Mouse (Mus musculus) testis, adult 2 months (tissue): ENCODE measurements at regions not wholly inside any gene's neighbourhood (a gene's known extent, or its start where the extent isn't known, plus 50 kb on each side); places are given as distances from the start of the nearest gene placed in this dataset.

Experiments used
- H3K27ac ChIP-seq: fragments of 200-500 bp; 2 replicates; pipeline ENCODE4 v1.5.1; 2012; ENCODE audit warnings: low read depth, low read length; ENCODE audit not compliant: control insufficient read depth, insufficient read depth
- H3K27me3 ChIP-seq: fragments of 200-500 bp; 2 replicates; pipeline ENCODE4 v1.6.1; 2012; ENCODE audit warnings: mild to moderate bottlenecking, low read length, moderate library complexity; ENCODE audit not compliant: control insufficient read depth, insufficient read depth
- H3K36me3 ChIP-seq: fragments of 200-500 bp; 2 replicates; pipeline ENCODE4 v1.6.1; 2012; ENCODE audit warnings: mild to moderate bottlenecking, low read length; ENCODE audit not compliant: control insufficient read depth, insufficient read depth
- H3K4me1 ChIP-seq: fragments of 200-500 bp; 2 replicates; pipeline ENCODE4 v1.6.1; 2012; ENCODE audit warnings: low read length; ENCODE audit not compliant: control insufficient read depth, insufficient read depth
- H3K4me3 ChIP-seq: fragments of 200-500 bp; 2 replicates; pipeline ENCODE4 v1.5.1; 2012; ENCODE audit warnings: low read depth, mild to moderate bottlenecking, low read length, moderate library complexity, mixed read lengths; ENCODE audit not compliant: control insufficient read depth
- CTCF ChIP-seq: fragments of 200-500 bp; IDR thresholded peaks from 2 replicates; pipeline ENCODE4 v1.5.1; 2012; ENCODE audit warnings: low read depth, mild to moderate bottlenecking, inconsistent platforms, low read length, moderate library complexity; ENCODE audit not compliant: control insufficient read depth, insufficient read depth, insufficient replicate concordance
- POLR2A ChIP-seq: fragments of 200-500 bp; IDR thresholded peaks from 2 replicates; pipeline ENCODE4 v1.6.1; 2012; ENCODE audit warnings: low read depth, mild to moderate bottlenecking, inconsistent platforms, low read length, moderate library complexity; ENCODE audit not compliant: control insufficient read depth

- Histone ChIP-seq H3K36me3 (no peaks in the 10 kb centered on the region), H3K4me3 (no peak overlapping the region), H3K4me1 (no peaks in the 10 kb centered on the region), H3K27ac (no peak overlapping the region), H3K27me3 (no peaks in the 10 kb centered on the region)
- TF ChIP-seq POLR2A (no peak), CTCF (no peak)
Observed at GRCm38 (mm10) chr10:56682901-56683300, 305.8 kb downstream of the Gja1 start.

- no peak overlapping the region for H3K27ac ChIP-seq
- no peak overlapping the region for H3K4me3 ChIP-seq
- TF ChIP-seq POLR2A (no peak), CTCF (no peak)
- H3K36me3 ChIP-seq = no peaks in the 10 kb centered on the region
- H3K27me3 ChIP-seq = no peaks in the 10 kb centered on the region
- H3K4me1 ChIP-seq = no peaks in the 10 kb centered on the region
Observed at GRCm38 (mm10) chr10:56685655-56686250, 308.6 kb downstream of the Gja1 start.

- no peaks in the 10 kb centered on the region for H3K27me3 ChIP-seq
- H3K36me3 ChIP-seq = no peaks in the 10 kb centered on the region
- no peak overlapping the region for H3K27ac ChIP-seq
- no peak overlapping the region for H3K4me3 ChIP-seq
- H3K4me1 ChIP-seq = no peaks in the 10 kb centered on the region
- TF ChIP-seq POLR2A = no peak
Observed at GRCm38 (mm10) chr10:56691467-56691866, 314.3 kb downstream of the Gja1 start.

DNA sequence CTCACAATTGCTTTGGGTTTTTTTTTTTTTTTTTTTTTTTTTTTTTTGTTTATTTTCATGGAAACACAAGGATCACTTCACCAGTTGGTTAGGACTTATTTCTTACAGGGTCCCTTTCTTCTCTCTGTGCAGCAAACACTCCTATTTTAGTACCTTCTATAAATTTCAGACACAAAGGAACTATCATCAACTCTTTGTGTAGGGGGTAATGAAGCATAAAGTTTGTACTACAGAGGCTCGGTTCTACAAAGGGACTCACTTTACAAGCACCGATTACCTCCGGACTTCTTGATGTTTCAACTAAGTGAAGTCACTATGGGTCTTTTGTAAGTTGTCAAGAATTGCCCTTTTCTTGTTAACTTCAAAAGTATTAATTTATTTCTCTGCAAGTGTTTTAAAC, 318.0 kb downstream of the Gja1 start:
- Histone ChIP-seq H3K27me3 (no peaks in the 10 kb centered on the region), H3K36me3 (no peaks in the 10 kb centered on the region), H3K27ac (no peak overlapping the region), H3K4me1 (no peaks in the 10 kb centered on the region), H3K4me3 (no peak overlapping the region)
- TF ChIP-seq CTCF = no peak
- TF ChIP-seq POLR2A = no peak

- no peaks in the 10 kb centered on the region for H3K4me1 ChIP-seq
- no peaks in the 10 kb centered on the region for H3K36me3 ChIP-seq
- no peaks in the 10 kb centered on the region for H3K27me3 ChIP-seq
- H3K4me3 ChIP-seq = no peak overlapping the region
- TF ChIP-seq CTCF = no peak
- TF ChIP-seq POLR2A = no peak
- H3K27ac ChIP-seq = no peak overlapping the region
Observed at GRCm38 (mm10) chr10:56700126-56700525, 323.0 kb downstream of the Gja1 start.

DNA sequence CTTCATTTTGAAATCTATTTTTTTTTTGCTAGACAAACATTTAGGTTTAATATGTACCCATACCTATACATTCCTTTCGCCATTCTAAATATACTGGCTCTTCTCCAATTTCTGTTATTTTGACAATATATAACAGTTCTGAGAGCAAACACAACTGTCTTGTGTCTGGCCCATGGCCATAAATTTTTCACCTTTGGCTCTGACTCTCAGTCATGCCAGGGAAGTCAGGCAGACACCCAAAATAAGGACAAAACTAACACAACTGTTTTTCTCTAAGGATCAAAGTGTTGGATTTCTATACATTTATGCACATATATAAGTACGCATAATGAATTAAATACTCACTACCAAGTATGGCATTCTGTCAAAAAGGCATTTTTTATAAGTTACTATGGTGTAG, 331.3 kb downstream of the Gja1 start:
- H3K27me3 ChIP-seq = no peaks in the 10 kb centered on the region
- TF ChIP-seq POLR2A = no peak
- no peak for TF ChIP-seq CTCF
- no peaks in the 10 kb centered on the region for H3K4me1 ChIP-seq
- H3K4me3 ChIP-seq = no peak overlapping the region
- no peak overlapping the region for H3K27ac ChIP-seq
- H3K36me3 ChIP-seq = no peaks in the 10 kb centered on the region

- H3K27me3 ChIP-seq = no peaks in the 10 kb centered on the region
- no peak overlapping the region for H3K27ac ChIP-seq
- H3K4me1 ChIP-seq = no peaks in the 10 kb centered on the region
- no peaks in the 10 kb centered on the region for H3K36me3 ChIP-seq
- no peak overlapping the region for H3K4me3 ChIP-seq
- TF ChIP-seq POLR2A (no peak), CTCF (no peak)
Observed at GRCm38 (mm10) chr10:56708886-56709285, 331.8 kb downstream of the Gja1 start.

DNA sequence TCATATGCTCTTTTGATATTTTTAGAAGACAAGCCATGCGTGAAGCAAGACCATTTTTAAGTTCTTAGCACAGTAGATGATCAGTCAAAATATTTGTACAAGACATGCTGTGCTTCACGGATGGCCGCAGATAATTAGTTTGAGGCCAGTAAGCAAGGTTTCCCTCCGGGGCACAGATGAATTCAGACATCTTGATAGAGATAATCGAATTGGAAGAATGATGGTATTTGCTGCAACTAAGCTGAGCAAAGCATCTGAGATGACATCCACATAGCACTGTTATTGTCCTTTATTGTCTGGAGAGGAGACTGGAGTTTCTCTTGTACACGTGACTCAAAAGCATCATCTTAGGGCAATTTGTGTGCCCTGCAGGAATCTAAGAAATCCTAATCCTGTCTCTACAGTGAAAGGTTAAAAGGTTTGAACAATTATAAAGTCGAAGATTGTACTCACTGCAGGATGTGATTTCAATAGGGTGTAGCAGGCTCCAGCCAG, 335.5 kb downstream of the Gja1 start:
- TF ChIP-seq CTCF = no peak
- TF ChIP-seq POLR2A = no peak

More for the DNA sequence above, 335.5 kb downstream of the Gja1 start:
- Histone ChIP-seq H3K27me3 (no peaks in the 10 kb centered on the region), H3K4me1 (no peaks in the 10 kb centered on the region), H3K4me3 (no peak overlapping the region), H3K27ac (no peak overlapping the region), H3K36me3 (no peaks in the 10 kb centered on the region)
